Mouse (Mus musculus): ENCODE measurements around the gene Igsf23.
"Not testable (repeated sequence)": the region's sequence is repeated elsewhere in the genome, so short reads cannot be mapped to it uniquely, and the experiment has no call there.

Igsf23 gene

DNA sequence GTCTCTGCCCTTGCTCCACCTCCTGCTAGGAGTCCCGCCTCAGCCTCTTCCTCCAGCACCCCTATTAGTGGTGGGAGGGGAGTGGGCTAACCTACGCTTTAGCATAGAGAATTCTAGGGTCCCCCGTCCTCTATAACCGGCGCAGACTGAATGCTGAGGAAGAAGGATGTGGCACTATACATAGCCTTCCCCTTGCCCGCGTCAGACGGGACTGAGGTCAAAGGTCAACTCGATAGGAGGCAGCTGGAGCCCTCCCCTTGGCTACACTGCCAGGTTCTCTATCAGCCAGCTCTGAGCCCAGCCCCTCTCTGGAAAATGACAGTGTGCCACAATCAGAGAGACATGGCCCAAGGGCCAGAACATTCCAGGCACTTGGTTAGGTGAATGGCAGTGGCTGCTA, at the start of gene Igsf23:
Gene Igsf23, minus strand, starts transcription at position 168 of the 400 bp plus-strand sequence.
- no peak for DNase-seq

DNA sequence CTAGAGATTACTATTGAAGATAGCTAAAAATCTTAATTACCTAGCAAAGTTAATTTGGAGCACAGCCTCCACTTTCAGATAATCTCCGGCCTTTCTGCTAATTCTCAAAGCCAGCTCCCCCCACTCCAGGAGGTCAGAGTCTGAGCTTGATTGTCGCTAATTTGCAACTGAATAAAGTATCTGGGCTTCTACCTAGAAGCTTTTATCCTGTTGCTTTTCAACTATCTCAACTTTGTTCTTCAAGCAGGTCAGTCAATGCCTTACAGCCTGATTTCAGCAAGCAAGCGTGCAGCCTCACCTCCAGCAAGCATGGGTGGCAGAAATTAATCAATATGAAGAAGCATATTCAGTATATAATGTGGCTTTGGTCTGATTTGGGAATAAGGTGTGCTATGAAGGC, 46.2 kb upstream of the Igsf23 start:
- not testable (repeated sequence) for DNase-seq

DNA sequence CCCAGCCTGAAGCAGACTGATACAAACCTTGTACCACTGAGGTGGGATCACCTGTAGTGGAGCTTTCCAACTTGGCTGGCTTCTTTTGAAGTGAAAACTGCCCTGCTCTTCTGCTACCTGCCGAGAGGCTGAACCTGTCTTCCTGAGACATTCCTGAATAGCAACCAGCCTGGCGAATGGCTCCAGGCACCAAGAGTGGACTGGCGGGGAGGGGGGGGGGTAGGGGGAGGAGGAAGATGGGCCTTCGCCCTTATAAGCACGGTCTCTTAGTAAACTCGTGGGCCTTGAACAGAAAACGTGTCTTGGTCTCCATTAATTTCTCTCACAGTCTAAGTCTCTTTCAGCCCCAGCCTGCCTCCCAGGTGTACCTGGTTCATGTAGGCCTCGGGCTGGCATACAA, 40.6 kb upstream of the Igsf23 start, which contains the start of gene Nlrp9b:
Gene Nlrp9b, plus strand, starts transcription at position 301 of the 400 bp plus-strand sequence.
- DNase-seq = not testable (repeated sequence)

DNA sequence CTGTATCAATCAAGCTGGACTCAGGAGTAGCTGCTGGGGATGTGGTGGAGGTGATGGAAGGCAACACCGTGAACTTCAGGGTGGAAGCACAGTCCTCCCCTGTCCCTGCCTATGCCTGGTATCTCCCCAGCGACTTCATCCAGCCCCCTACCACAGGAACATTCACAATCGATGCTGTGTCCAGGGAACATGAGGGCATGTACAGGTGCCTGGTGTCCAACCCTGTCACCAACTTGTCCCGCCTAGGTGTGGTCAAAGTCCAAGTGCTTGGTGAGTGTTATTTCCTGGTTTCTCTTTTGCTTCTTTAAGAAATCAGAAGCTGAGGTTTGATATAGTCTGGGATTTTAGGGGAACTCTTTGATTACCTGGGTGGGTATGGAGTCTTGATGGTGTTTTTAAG, 21.0 kb upstream of the Igsf23 start:
- DNase-seq = peak; percentile 74

DNA sequence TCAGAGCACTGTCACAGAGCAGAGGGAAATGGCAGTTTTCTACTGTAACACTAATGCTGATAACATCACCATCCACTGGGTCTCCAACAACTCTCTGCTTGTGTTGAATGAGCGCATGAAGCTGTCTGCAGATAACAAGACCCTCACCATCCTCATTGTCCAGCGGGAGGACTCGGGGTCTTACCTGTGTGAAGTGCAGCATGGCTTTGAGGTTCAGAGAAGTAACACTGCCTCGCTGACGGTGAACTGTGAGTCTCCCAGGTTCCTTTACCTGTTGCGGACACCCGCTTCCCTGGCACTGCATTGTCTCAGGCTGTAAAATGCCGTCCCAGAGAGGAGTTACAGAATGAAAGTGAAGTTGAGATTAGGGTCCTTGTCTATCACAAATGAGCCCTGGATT, 19.6 kb upstream of the Igsf23 start:
- DNase-seq = peak; percentile 58

DNA sequence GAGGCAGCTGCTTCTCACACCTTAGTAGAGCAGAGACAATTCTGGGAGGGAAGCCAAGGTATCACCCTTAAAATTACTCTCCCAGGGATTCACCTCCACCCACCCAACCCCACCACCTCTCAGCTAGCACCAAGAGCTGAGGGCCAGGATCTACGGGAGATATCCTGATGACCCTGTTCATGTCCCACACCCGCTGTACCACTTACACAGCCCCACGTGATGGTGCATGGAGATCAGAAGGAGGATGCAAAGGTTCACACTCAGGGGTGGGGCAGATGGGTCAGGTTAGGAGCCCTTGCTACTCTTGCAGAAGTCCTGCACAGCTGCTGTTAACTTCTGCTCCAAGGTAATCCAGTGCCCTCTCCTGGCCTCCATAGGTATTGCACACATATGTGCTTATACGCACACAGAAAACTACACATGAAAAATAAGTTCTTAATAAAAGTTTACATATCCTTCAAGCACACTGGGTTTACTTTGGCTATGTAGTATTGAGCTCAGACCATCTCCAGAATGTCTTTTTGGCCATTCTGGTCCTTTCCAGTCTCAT, 19.1 kb upstream of the Igsf23 start:
- DNase-seq = peak; percentile 74

DNA sequence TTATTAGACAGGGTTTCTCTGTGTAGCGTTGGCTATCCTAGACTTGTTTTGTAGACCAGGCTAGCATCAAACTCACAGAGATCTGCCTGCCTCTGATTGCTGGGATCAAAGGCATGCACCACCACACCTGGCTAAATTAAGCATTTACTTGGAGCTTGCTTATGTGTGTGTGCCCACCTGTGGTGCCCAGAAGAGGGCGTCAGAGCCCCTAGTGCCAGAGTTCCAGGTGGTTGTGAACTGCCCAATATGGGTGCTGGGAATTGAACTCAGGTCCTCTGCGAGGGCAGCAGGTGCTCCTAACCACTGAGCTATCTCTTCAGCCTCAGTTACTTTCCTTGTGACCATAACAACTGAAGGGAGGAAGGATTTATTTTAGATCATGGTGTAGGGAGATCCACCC, 18.6 kb upstream of the Igsf23 start:
- peak; percentile 66 for DNase-seq

DNA sequence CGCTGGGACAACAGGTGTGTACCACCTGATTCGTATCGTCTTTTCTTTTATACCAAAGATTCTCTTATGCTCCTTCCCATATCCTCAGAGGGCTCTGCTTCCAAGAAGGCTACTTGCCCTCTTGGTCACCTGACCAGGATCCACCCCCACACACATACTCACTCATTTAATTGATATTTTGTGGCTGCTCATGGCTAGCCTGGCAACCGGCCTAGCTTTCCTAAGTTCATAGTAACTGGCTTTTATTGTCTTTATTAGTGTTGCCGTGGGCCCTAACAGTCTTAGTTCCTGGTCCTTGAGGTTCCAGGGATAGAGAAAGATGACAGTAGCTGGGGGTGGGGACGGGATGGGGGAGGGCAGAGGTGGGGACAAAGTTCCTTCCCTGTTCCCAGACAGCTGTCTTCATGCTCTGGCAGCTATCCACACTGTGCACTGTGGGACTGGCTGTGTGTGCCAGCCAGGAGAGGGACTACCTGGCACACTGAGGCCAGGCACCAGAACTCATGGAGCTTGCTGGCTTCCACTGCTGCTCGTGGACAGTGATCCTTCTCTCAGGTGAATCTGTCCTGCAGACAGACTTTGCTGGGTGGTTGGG, 14.5 kb upstream of the Igsf23 start, which contains the start of gene Ceacam20:
Gene Ceacam20, plus strand, starts transcription at position 428 of the 595 bp plus-strand sequence.
- peak; percentile 63 for DNase-seq

DNA sequence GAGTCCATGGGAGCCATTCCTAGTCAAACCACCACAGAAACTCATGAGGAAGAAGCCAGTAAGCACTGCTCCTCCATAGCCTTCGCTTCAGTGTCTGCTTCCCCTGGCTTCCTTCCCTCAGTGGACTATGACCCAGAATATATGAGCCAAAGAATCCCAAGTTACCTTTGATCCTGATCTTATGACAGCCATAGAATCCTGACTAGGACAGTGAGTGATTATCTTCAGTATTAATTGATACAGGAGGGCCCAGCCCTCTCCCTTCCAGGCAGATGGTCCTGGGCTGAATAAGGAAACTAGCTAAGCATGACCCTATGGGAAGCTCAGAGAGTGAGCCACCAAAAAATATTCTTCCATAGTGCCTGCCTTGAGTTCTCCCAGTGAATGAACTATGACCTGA, 11.9 kb upstream of the Igsf23 start:
- DNase-seq = peak; percentile 75

DNA sequence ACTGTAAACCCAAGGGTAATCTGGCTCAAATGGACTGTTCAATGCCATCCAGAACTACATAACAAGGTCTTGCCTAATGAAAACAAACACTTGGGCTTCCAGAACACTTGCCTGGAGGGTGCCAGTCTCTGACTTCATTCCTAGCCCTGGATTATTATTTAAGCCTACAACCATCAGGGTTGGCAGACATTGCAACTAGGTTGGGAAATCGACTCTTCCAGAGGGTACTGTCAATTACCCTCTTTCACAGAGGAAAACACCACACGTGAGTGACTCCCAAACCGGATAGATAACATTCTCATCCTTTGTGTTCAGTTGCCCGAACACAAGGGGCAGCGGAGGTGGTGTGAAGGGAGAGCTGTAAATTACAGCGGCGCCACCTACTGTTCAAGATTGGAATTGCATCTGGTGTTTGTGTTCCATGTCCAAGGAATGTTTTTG, 5.8 kb upstream of the Igsf23 start:
- DNase-seq = peak; percentile 96

DNA sequence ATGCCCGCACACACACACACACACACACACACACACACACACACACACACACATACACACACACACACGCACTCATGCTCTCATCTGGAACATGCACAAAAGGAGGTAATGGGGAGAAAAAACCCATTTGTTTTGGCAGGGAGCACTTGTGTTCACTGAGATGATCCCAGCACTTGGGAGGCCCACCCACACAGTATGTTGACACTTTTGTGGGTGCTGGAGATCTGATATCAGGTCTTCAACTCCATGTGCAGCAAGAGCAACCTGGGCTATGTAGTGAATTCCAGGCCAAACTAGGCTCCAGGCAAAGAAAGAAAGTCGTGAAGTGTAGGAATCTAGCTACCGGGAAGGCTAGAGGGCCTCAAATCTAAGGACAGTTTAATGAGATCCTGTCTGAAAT, 5.3 kb upstream of the Igsf23 start:
- DNase-seq = no peak

DNA sequence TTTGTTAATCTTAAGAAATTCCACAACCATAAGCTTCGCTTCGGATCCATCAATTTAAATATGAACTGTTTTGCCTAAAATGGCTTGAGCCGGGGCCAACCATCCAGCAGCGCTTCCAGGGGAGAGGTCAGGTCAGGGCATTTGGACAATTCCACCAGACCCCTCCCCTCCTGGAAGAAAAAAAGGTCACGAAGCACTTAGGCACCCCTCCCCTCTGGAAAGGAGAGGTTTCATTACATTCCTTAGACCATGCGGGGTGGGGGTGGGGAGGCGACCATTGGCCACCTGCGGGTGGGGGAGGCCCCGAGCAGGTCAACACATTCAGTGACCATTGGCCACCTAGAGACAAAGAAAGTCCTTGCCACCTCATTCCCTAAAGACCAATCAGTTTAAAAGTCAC, 2.5 kb upstream of the Igsf23 start:
- no peak for DNase-seq

DNA sequence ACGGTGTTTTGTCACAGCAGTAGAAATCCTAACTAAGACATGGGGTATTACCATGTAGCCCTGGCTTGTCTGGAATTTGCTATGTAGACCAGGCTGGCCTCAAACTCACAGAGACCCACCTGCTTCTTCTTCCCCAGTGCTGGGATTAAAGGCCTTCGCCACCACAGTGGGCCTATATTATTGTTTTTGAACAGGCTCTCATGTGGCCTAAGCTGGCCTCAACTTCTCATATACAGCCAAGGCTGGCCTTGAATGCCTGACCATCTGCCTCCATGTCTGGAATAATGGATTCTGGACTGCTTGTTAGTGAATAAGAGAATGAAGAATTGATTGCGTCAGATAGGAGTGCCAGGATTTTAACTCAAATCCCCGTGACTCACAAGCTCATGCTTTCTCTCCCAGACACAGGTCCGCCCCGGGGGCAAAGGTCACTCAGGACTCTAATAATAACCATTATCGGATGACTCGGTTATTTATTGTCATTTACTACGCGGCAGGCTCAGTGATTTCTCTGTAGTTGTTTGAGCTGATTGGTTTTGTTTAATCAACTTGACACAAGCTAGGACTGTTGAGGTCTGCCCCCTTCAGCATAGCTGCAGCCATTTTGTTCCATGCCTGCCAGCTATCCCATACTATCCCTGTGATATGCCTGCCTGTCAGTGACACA, 1.9 kb upstream of the Igsf23 start:
- DNase-seq = no peak

DNA sequence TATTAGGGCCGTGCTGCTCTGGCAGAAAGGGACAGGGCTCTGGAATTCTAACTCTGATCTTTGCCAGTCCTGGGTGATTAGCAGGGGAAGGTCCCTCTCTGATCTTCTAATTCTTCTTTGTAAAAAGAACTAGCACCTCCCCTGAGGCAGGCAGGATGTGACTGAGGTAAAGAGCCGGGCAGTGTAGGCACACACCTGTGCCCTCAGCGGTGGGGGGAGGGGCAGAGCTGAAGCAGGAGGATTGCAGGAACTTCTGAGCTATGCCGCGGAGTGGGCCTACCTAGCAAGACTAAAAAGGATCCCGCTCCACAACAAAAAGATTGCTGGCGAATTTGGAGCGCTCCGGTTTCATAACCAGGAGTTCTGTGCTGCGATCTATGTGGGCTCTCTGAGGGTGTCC, 560 bp downstream of the Igsf23 start:
- DNase-seq = no peak

DNA sequence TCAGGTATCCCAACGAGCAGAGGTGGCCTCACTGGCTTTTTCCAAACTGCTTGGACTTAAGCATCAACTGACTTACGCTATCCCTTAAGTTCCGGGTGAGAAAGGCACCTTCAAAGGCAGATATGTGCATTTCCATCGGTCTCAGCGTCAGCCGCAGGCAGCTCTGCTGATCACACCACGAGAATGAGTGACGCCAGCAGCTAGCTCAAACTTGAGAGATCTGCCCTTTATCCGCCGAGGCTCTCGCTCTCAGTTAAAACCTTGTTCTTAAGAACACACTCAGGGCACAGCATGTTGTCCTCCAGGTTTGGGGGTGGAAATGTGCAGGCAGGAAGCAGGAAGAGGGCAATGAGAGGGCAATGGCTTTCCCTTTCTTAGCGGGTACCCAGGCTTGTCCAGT, 1.6 kb downstream of the Igsf23 start:
- DNase-seq = no peak

DNA sequence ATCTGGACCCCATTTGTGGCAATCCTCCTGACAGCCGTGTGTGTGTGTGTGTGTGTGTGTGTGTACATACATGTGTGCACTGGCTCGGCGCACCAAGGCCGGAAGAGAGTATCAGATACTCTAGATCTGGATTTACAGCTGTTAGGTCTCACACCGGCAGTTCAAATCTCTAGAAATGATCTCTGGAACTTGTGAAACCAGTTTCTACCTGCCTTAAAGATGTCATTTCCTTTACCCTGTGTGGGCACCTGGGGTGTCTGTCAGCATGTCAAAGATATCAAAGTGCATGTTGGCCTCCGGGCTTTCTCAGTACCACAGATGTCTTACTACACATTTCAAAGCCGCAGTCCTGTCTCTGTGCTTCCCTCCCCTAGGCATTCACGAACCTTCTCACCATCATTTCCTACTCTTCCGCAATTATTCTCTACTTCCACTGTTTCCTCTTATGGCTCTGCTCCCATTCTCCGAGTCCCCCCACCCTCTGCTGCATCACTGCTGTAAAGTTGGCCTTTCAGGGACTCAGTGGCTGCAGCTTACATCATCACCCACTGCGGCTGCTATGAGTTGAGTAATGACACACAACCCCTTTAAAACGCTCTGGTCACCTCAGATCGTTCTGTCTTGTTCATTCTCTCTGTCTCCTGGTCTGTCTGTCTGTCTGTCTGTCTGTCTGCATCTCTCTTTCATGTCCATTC, 4.6 kb downstream of the Igsf23 start:
- DNase-seq = no peak

DNA sequence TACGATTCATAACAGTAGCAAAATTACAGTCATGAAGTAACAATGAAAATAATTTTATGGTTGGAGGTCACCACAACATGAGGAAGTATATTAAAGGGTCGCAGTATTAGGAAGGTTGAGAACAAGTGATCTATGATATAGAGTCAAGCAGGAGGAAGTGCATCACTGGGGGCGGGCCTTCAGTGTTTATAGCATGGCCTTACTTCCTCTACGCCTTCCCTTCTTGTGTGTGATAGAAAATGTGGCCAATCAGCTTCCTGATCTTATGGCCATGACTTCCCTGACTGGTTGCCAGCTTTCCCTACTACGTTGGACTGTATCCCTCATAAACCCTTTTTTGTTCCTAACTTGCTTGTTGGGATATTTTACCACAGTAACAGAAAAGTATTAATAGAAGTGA, 5.4 kb downstream of the Igsf23 start:
- no peak for DNase-seq

DNA sequence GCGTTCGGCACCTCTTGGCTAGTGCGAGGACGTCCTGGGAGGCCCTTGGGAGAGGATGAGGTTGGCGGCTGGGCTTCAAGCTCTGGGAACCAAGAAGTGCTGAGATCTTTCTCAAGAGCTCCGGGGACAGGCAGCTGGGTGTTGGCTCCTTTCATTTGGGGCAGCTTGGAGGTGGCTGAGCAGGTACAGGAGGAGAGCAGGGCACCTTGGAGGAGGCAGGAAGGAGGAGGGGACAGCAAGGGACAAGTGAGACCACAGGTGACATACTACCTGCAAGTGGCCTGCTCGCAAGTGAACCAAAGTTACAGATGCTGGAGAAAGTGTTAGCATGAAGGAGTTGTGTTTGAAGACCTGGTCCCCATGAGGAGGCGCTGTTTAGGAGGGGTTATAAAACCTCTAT, 5.8 kb downstream of the Igsf23 start:
- DNase-seq = no peak

DNA sequence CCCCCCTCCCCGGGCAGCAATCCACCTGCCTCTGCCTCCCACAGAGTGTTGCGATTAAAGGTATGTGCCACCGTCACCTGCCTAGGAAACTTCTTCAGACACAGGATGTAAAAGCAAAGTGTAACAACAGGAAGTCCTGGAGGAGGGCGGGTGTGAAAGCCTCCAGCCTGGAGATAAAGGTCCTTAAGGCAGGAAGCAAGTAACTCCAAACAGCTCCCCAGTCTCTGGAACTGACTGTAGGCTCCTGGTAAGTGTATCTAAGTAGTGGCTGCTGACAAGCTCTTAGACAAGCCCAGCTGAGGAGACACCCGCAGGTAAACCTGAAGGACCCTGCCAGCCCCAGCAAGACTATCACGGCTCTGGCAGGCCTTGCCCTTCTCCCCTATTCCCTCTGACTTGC, 10.3 kb downstream of the Igsf23 start:
- DNase-seq = no peak

DNA sequence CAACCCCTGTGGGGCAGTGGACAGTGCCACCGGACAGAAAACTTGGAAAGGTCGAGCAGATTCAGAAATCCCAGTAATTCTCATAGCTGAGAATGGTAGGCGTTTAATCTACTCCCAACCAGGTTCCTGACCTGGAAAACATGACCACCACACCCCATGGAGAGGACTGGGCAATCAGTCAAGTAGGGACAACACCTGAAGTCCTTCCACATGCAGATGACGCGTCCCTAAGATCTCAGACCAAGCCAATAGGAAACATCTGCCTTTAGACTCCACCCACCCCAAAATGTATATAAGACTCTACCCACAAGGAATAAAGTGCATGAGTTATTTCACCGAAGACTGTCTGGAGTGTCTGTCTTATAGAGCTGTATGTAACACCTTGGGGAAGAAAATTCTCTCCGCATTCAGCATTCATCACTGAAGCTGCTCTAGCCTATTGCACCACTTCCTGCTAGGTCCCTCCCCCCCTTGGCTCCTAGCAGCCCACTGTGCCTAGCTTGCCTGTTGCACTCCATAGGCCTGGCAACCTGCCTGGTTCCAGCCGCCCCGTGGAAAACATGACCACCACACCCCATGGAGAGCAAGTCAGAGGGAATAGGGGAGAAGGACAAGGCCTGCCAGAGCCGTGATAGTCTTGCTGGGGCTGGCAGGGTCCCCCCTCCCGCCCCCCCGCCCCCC, 10.9 kb downstream of the Igsf23 start:
- peak; percentile 99 for DNase-seq

DNA sequence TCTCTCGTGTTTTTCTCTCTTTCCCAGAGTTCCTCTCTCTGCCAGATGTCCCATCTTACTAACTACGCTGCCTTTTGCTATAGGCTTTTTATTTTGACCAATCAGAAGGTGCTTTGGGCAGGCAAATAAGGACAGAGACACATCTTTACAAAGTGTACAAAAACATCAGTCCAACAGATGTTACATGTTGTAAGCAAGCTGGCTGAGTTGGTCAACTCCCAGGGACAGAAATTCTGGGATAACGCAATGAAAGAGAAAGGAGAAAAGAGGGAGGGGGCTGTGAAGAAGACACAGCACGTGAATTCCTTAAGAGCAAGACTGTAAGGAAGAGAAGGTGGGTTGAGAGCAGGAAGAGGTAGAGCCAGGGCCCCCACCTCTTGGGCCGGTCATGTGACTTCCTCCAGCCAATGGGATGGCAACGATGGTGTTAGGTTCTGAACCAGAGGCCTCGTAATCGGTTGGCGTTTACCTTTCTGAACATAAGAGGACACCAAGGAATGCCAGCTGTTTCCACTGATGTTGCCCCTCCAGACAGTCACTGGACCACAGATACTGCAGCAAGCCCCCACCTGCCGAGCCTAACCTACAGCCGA, 13.2 kb downstream of the Igsf23 start:
- DNase-seq = no peak

DNA sequence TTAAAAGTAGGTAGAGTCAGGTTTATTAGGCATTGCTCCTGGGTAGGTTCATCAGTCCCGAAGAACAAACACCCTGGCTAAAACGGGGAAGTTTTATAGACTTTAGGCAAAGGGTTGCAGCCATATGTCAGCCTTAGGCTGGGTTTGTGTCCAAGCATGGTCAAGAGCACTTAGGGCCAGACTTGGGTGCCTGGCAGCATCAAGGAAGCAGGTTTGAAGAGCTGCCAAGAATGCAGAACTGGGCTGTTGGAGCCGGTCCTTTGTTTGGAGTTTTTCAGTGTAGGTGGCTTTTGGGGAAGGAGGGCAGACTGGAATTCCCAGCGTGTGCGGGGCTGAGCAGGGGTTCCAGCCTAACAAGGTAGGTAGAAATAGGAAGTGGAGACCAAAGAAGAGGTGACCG, 14.6 kb downstream of the Igsf23 start:
- peak; percentile 95 for DNase-seq

Measured in heart, adult 11 months (tissue).